Mouse (Mus musculus) right cerebral cortex, postnatal 4 days (tissue): ENCODE measurements around the gene Ksr1.

Experiments used
- DNase-seq: peaks from one replicate; pipeline ENCODE4 v3.0.0-alpha.2; 2022

Ksr1 gene

GRCm38 (mm10) chr11:79093386-79093906 is 52.8 kb downstream of the Ksr1 start:
- no peak for DNase-seq

GRCm38 (mm10) chr11:79092802-79093201 is 53.4 kb downstream of the Ksr1 start:
- no peak for DNase-seq

GRCm38 (mm10) chr11:79092245-79092644 is 54.0 kb downstream of the Ksr1 start:
- no peak for DNase-seq

- no peak for DNase-seq
These were observed 56.5 kb downstream of the Ksr1 start for GRCm38 (mm10) chr11:79089756-79090155.

- no peak for DNase-seq
These were observed 57.2 kb downstream of the Ksr1 start for GRCm38 (mm10) chr11:79089027-79089426.

- DNase-seq = no peak
These were observed 57.9 kb downstream of the Ksr1 start for GRCm38 (mm10) chr11:79088325-79088724.

- no peak for DNase-seq
These were observed 58.4 kb downstream of the Ksr1 start for GRCm38 (mm10) chr11:79087731-79088311.

GRCm38 (mm10) chr11:79086787-79087186 is 59.4 kb downstream of the Ksr1 start:
- no peak for DNase-seq

- DNase-seq = no peak
These were observed 61.1 kb downstream of the Ksr1 start for GRCm38 (mm10) chr11:79085059-79085458.

GRCm38 (mm10) chr11:79083018-79083441 is 63.2 kb downstream of the Ksr1 start:
- no peak for DNase-seq

- DNase-seq = no peak
These were observed 65.0 kb downstream of the Ksr1 start for GRCm38 (mm10) chr11:79080965-79081891.

- no peak for DNase-seq
These were observed 66.1 kb downstream of the Ksr1 start for GRCm38 (mm10) chr11:79080081-79080480.

GRCm38 (mm10) chr11:79076484-79076883 is 69.7 kb downstream of the Ksr1 start:
- no peak for DNase-seq

- DNase-seq = no peak
These were observed 71.2 kb downstream of the Ksr1 start for GRCm38 (mm10) chr11:79075044-79075443.

GRCm38 (mm10) chr11:79074611-79075010 is 71.6 kb downstream of the Ksr1 start:
- no peak for DNase-seq

- no peak for DNase-seq
These were observed 72.6 kb downstream of the Ksr1 start for GRCm38 (mm10) chr11:79073583-79073982.

- DNase-seq = no peak
These were observed 74.1 kb downstream of the Ksr1 start for GRCm38 (mm10) chr11:79072108-79072507.

- no peak for DNase-seq
These were observed 74.9 kb downstream of the Ksr1 start for GRCm38 (mm10) chr11:79071082-79071972.

GRCm38 (mm10) chr11:79069453-79070153 is 76.6 kb downstream of the Ksr1 start:
- DNase-seq = no peak

GRCm38 (mm10) chr11:79067172-79067571 is 79.0 kb downstream of the Ksr1 start:
- no peak for DNase-seq

- DNase-seq = no peak
These were observed 80.0 kb downstream of the Ksr1 start for GRCm38 (mm10) chr11:79066191-79066530.

GRCm38 (mm10) chr11:79065463-79066190 is 80.6 kb downstream of the Ksr1 start:
- no peak for DNase-seq
